Mouse (Mus musculus): ENCODE data around the gene Zfp628.

GRCm38 (mm10) chr7:4876753-4877221 is 38.2 kb upstream of the Zfp628 start, which contains the start of gene Isoc2a:
- no peak for TF ChIP-seq CTCF (IDR thresholded peaks at IDR 0.05; ENCODE audit: control insufficient read depth, insufficient read depth, insufficient read length)
- TF ChIP-seq CEBPB (IDR thresholded peaks at IDR 0.05; ENCODE audit: low read depth) = no peak
- TF ChIP-seq MAX (IDR thresholded peaks at IDR 0.05) = no peak
- no peak for TF ChIP-seq FOSL1 (IDR thresholded peaks at IDR 0.05; ENCODE audit: insufficient read depth, low read length, poor library complexity, severe bottlenecking)
- TF ChIP-seq USF1 (IDR thresholded peaks at IDR 0.05; ENCODE audit: low read depth) = no peak

All from C2C12 (cell line).